9 mouse cellular contexts compared by ENCODE assay signal in the genomic region with DNA sequence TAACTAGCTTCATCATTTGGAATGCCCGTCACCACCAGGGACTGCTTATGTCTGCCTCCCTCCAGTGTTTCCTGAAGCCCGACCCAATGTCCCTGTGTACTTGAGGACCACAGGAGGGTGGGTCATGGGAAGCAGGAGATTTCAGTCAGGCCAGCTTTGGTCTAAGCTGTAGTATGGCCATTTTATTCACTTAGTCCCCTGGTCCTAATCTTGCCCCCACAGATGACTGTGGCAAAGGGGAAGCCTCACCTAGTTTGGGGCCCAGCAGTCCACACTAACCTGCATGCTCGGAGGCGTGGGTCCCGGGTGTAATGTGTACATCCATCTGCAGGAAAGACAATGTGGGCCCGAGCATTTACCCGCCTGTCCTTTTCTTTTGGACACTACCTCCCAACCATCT. TPM values are rescaled to one million over a fixed set of nuclear protein-coding genes. Genes with fewer than 3 reads are reported as not detected.
DNase-seq lines count a peak whose midpoint lies in the region; ATAC-seq and TF ChIP-seq lines count a peak whose summit lies in the region.
"Had no signal": no experiment of that assay in that cellular context is flagged by ENCODE, and none has a peak within 500 bp of the region (broad histone marks: within the 10 kb centered on the region; RNA-seq: fewer than 3 reads in every experiment).

No protein-coding gene starts in this region.

- no peak for DNase-seq in kidney, adult 8-10 months
- DNase-seq in intestine, embryonic 14.5 days (ENCODE audit: low spot score): no peak
- DNase-seq in left cerebral cortex, adult 2 months (ENCODE audit: extremely low spot score in 1 of 2, low spot score in 2 of 2): no peak
- no peak for DNase-seq in adrenal gland, postnatal 25 days
- no peak for DNase-seq in adrenal gland, postnatal 4 days (ENCODE audit: low spot score in 2 of 2)

- H3K27ac ChIP-seq in kidney, embryonic 14.5 days (ENCODE audit: low read depth, low read length): no peak overlapping the region
- no peak overlapping the region for H3K27ac ChIP-seq in embryonic facial prominence, embryonic 12.5 days
- H3K27ac ChIP-seq in intestine, embryonic 14.5 days (ENCODE audit: low read depth): no peak overlapping the region
- no peak overlapping the region for H3K27ac ChIP-seq in left cerebral cortex, adult 2 months

- peaks cover 11% of the 10 kb centered on the region; the same call in 1 of the 2 replicates for H3K36me3 ChIP-seq in kidney, embryonic 14.5 days (ENCODE audit: control insufficient read depth, insufficient read depth, low read length)
- H3K36me3 ChIP-seq in embryonic facial prominence, embryonic 12.5 days: 0 out of 2 replicates have a peak, but pooled peaks cover 9% of the 10 kb centered on the region
- peaks cover 30% of the 10 kb centered on the region for H3K36me3 ChIP-seq in intestine, embryonic 14.5 days (ENCODE audit: control insufficient read depth, insufficient read depth, low read length)
- peaks cover 4% of the 10 kb centered on the region for H3K36me3 ChIP-seq in myocyte (ENCODE audit: control insufficient read depth, insufficient read depth)

- no peaks in the 10 kb centered on the region for H3K27me3 ChIP-seq in kidney, embryonic 14.5 days (ENCODE audit: control insufficient read depth, insufficient read depth, low read length)
- H3K27me3 ChIP-seq in embryonic facial prominence, embryonic 12.5 days: no peaks in the 10 kb centered on the region
- no peaks in the 10 kb centered on the region for H3K27me3 ChIP-seq in intestine, embryonic 14.5 days (replicated peaks; ENCODE audit: control insufficient read depth, insufficient read depth, low read length)
- no peaks in the 10 kb centered on the region for H3K27me3 ChIP-seq in myocyte (ENCODE audit: control insufficient read depth, insufficient read depth, insufficient read length)
- H3K27me3 ChIP-seq: Patski had no signal

- 86% methylated on average over 7 of the region's 7 CpGs for WGBS in kidney, embryonic 14.5 days
- 84% methylated on average over 7 of the region's 7 CpGs for WGBS in embryonic facial prominence, embryonic 12.5 days
- WGBS in intestine, embryonic 14.5 days: 75% methylated on average over 7 of the region's 7 CpGs

- TF ChIP-seq CTCF in left cerebral cortex, adult 2 months (IDR thresholded peaks at IDR 0.05): no peak

- no peak for TF ChIP-seq POLR2A in myocyte (IDR thresholded peaks at IDR 0.05; ENCODE audit: insufficient read length, low read depth)

- H3K9me3 ChIP-seq in kidney, embryonic 14.5 days (ENCODE audit: control insufficient read depth, low read length): no peaks in the 10 kb centered on the region
- no peaks in the 10 kb centered on the region for H3K9me3 ChIP-seq in embryonic facial prominence, embryonic 12.5 days
- no peaks in the 10 kb centered on the region for H3K9me3 ChIP-seq in intestine, embryonic 14.5 days (ENCODE audit: control insufficient read depth, low read length)

- H3ac ChIP-seq in myocyte (ENCODE audit: control insufficient read depth, insufficient read length): peak overlapping the region; percentile 51

- no peak for ATAC-seq in kidney, embryonic 14.5 days (ENCODE audit: low FRiP score, low TSS enrichment)
- no peak for ATAC-seq in embryonic facial prominence, embryonic 12.5 days (ENCODE audit: insufficient number of reproducible peaks, insufficient read depth, low FRiP score, low TSS enrichment)
- no peak for ATAC-seq in intestine, embryonic 14.5 days (replicated peaks; ENCODE audit: low FRiP score, low TSS enrichment, low read depth)
- ATAC-seq: Patski had no signal

- peaks cover 13% of the 10 kb centered on the region for H3K79me2 ChIP-seq in myocyte (ENCODE audit: control insufficient read depth, insufficient read depth)

- intact Hi-C loops in left cerebral cortex, adult 2 months (cut with DNase I): loop anchor here (2.0 kb wide), 1 partner anchor 49 kb away; the partner anchor contains the start of gene Pdp2

- H3K4me2 ChIP-seq in kidney, embryonic 14.5 days (replicated peaks; ENCODE audit: low read depth, low read length): peak overlapping the region; percentile 80
- peak overlapping the region; percentile 90 for H3K4me2 ChIP-seq in embryonic facial prominence, embryonic 12.5 days (replicated peaks)
- peak overlapping the region; percentile 80 for H3K4me2 ChIP-seq in intestine, embryonic 14.5 days (ENCODE audit: low read length)
- H3K4me2 ChIP-seq in myocyte (ENCODE audit: low read depth): peak overlapping the region; percentile 74

- H3K4me1 ChIP-seq in kidney, embryonic 14.5 days (ENCODE audit: control insufficient read depth, insufficient read depth, low read length): peaks cover 15% of the 10 kb centered on the region
- H3K4me1 ChIP-seq in embryonic facial prominence, embryonic 12.5 days: peaks cover 10% of the 10 kb centered on the region
- peaks cover 15% of the 10 kb centered on the region for H3K4me1 ChIP-seq in intestine, embryonic 14.5 days (replicated peaks; ENCODE audit: control insufficient read depth, insufficient read depth, low read length)

- peak overlapping the region; percentile 91; the same call in 1 of the 2 replicates for H3K4me3 ChIP-seq in kidney, embryonic 14.5 days (ENCODE audit: low read length)
- H3K4me3 ChIP-seq in embryonic facial prominence, embryonic 12.5 days: peak overlapping the region; percentile 83
- peak overlapping the region; percentile 88; the same call in 1 of the 2 replicates for H3K4me3 ChIP-seq in intestine, embryonic 14.5 days (ENCODE audit: low read depth, low read length)
- peak overlapping the region; percentile 98 for H3K4me3 ChIP-seq in myocyte
- no peak overlapping the region for H3K4me3 ChIP-seq in left cerebral cortex, adult 2 months

- H3K9ac ChIP-seq in kidney, embryonic 14.5 days (ENCODE audit: low read depth, low read length): peak overlapping the region; percentile 90; the same call in 1 of the 2 replicates
- peak overlapping the region; percentile 89 for H3K9ac ChIP-seq in embryonic facial prominence, embryonic 12.5 days
- H3K9ac ChIP-seq in intestine, embryonic 14.5 days (ENCODE audit: low read length): peak overlapping the region; percentile 75; the same call in 1 of the 2 replicates

TF ChIP-seq in myocyte, 11 proteins besides CTCF, POLR2A, EP300 and RAD21:
- TF ChIP-seq MYOG (IDR thresholded peaks at IDR 0.05; ENCODE audit: control insufficient read depth in 1 of 3, insufficient read depth in 1 of 3, insufficient read length in 2 of 3, low read depth in 2 of 3) (no peak), POLR2AphosphoS2 (IDR thresholded peaks at IDR 0.05; ENCODE audit: insufficient read length, low read depth) (no peak), E2F4 (IDR thresholded peaks at IDR 0.05; ENCODE audit: insufficient read depth) (no peak), USF1 (IDR thresholded peaks at IDR 0.05; ENCODE audit: low read depth) (no peak), MYOD1 (IDR thresholded peaks at IDR 0.05; ENCODE audit: control insufficient read depth in 1 of 3, insufficient read length in 2 of 3, low read depth in 2 of 3) (no peak), MAX (IDR thresholded peaks at IDR 0.05; ENCODE audit: low read depth) (no peak), CEBPB (IDR thresholded peaks at IDR 0.05; ENCODE audit: insufficient read depth, poor library complexity, severe bottlenecking) (no peak), SRF (IDR thresholded peaks at IDR 0.05; ENCODE audit: control insufficient read depth, insufficient read length, low read depth) (no peak), REST (IDR thresholded peaks at IDR 0.05; ENCODE audit: insufficient read depth, insufficient read length) (no peak), TCF12 (IDR thresholded peaks at IDR 0.05; ENCODE audit: insufficient read depth, poor library complexity, severe bottlenecking) (no peak), TCF3 (IDR thresholded peaks at IDR 0.05; ENCODE audit: insufficient read length, low read depth) (no peak)

RNA-seq across cellular contexts. Expression of gene Ciao2b, which starts 1.5 kb away (rescaled TPM):
- 94.4 and 111 TPM in 2 replicates for polyA plus RNA-seq in kidney, embryonic 14.5 days (2014; fragmentation: Nextera tagmentation; extraction: Ambion mirVana)
- polyA plus RNA-seq in embryonic facial prominence, embryonic 12.5 days (2016; fragmentation: Nextera tagmentation; extraction: Ambion mirVana): 83.7 and 87.9 TPM in 2 replicates
- 86.7 and 92.2 TPM in 2 replicates for polyA plus RNA-seq in intestine, embryonic 14.5 days (2014; fragmentation: Nextera tagmentation; extraction: Ambion mirVana)
- 217 TPM for polyA plus RNA-seq in myocyte (2012; fragmentation: generic; extraction: Trizol)
- 10 to 100 TPM; 30.2 to 34.3 TPM for total RNA-seq in left cerebral cortex, adult 2 months (2021)
- total RNA-seq in adrenal gland, postnatal 25 days (2021): 44.1 and 62.7 TPM in 2 replicates
- total RNA-seq in adrenal gland, postnatal 4 days (2021): 10 to 100 TPM; 32.4 to 36.2 TPM

RNA-seq across cellular contexts. Expression of gene Rrad, which starts 9.1 kb away (rescaled TPM):
- 13.9 and 14.5 TPM in 2 replicates for polyA plus RNA-seq in kidney, embryonic 14.5 days (2014; fragmentation: Nextera tagmentation; extraction: Ambion mirVana)
- 3.5 and 5.1 TPM in 2 replicates for polyA plus RNA-seq in embryonic facial prominence, embryonic 12.5 days (2016; fragmentation: Nextera tagmentation; extraction: Ambion mirVana)
- 3.8 and 4.0 TPM in 2 replicates for polyA plus RNA-seq in intestine, embryonic 14.5 days (2014; fragmentation: Nextera tagmentation; extraction: Ambion mirVana)
- polyA plus RNA-seq in myocyte (2012; fragmentation: generic; extraction: Trizol): 17.9 TPM
- total RNA-seq in left cerebral cortex, adult 2 months (2021): 1 to 10 TPM; 4.0 to 4.4 TPM
- total RNA-seq in adrenal gland, postnatal 25 days (2021): 3.9 TPM in 2 replicates
- 1 to 10 TPM; 6.0 to 6.7 TPM for total RNA-seq in adrenal gland, postnatal 4 days (2021)

RNA-seq across cellular contexts. Expression of gene Cdh16, which starts 16.0 kb away (rescaled TPM):
- polyA plus RNA-seq in kidney, embryonic 14.5 days (2014; fragmentation: Nextera tagmentation; extraction: Ambion mirVana): 166 and 200 TPM in 2 replicates
- not detected in 2 replicates for polyA plus RNA-seq in embryonic facial prominence, embryonic 12.5 days (2016; fragmentation: Nextera tagmentation; extraction: Ambion mirVana)
- 0.15 and 0.42 TPM in 2 replicates for polyA plus RNA-seq in intestine, embryonic 14.5 days (2014; fragmentation: Nextera tagmentation; extraction: Ambion mirVana)
- polyA plus RNA-seq in myocyte (2012; fragmentation: generic; extraction: Trizol): 0.29 TPM
- not detected for total RNA-seq in left cerebral cortex, adult 2 months (2021)
- not detected in 2 replicates for total RNA-seq in adrenal gland, postnatal 25 days (2021)
- total RNA-seq in adrenal gland, postnatal 4 days (2021): 10 to 100 TPM in 1 of 2 experiments, 1 to 10 TPM in 1; 2.1 to 83.8 TPM

RNA-seq across cellular contexts. Expression of gene Pdp2, which starts 49.0 kb away (rescaled TPM):
- 15.1 and 18.7 TPM in 2 replicates for polyA plus RNA-seq in kidney, embryonic 14.5 days (2014; fragmentation: Nextera tagmentation; extraction: Ambion mirVana)
- polyA plus RNA-seq in embryonic facial prominence, embryonic 12.5 days (2016; fragmentation: Nextera tagmentation; extraction: Ambion mirVana): 13.2 and 13.7 TPM in 2 replicates
- polyA plus RNA-seq in intestine, embryonic 14.5 days (2014; fragmentation: Nextera tagmentation; extraction: Ambion mirVana): 13.4 and 14.9 TPM in 2 replicates
- 2.3 TPM for polyA plus RNA-seq in myocyte (2012; fragmentation: generic; extraction: Trizol)
- 1 to 10 TPM; 8.4 to 8.5 TPM for total RNA-seq in left cerebral cortex, adult 2 months (2021)
- 31.0 and 32.4 TPM in 2 replicates for total RNA-seq in adrenal gland, postnatal 25 days (2021)
- total RNA-seq in adrenal gland, postnatal 4 days (2021): 10 to 100 TPM; 17.0 to 17.6 TPM

Comparison
In these comparisons a context has a peak if more than half of its experiments do, and no peak if none do; other contexts are left out.
1. RNA of gene Cdh16, which starts 16.0 kb away (polyA plus RNA-seq): 166 to 200 TPM in kidney, embryonic 14.5 days; 0.15 to 0.42 TPM in intestine, embryonic 14.5 days, 0.29 TPM in myocyte (single experiment) and not detected in embryonic facial prominence, embryonic 12.5 days; every median in the first group is over 100 times any median in the second.
2. Peak in every context shown above with its lines, with median percentiles within 50 percentile points of each other: H3K4me2 ChIP-seq and H3K9ac ChIP-seq.